Mouse (Mus musculus) liver, adult 2 months (tissue): ENCODE data around the gene Rpl11. TPM values are rescaled to one million over a fixed set of nuclear protein-coding genes. Genes with fewer than 3 reads are reported as not detected.
"Not testable (repeated sequence)": the region's sequence is repeated elsewhere in the genome, so short reads cannot be mapped to it uniquely, and the experiment has no call there.

ENCODE experiments used
- DNase-seq: peaks from one replicate; pipeline ENCODE4 v3.0.0-alpha.2; 2011; ENCODE audit warnings: low read depth, low spot score; ENCODE audit errors: extremely low read depth
- H3K27ac ChIP-seq: fragments of 200-500 bp; replicated peaks from 2 replicates; pipeline ENCODE4 v1.5.1; 2012; ENCODE audit warnings: low read depth, mild to moderate bottlenecking, control low read depth, inconsistent platforms, low read length; ENCODE audit not compliant: insufficient read depth
- H3K27me3 ChIP-seq: fragments of 200-500 bp; 2 replicates; pipeline ENCODE4 v1.6.1; 2012; ENCODE audit warnings: mild to moderate bottlenecking, moderate library complexity, low read length, inconsistent platforms; ENCODE audit not compliant: control insufficient read depth, insufficient read depth
- H3K36me3 ChIP-seq: fragments of 200-500 bp; 2 replicates; pipeline ENCODE4 v1.6.1; 2012; ENCODE audit warnings: low read length, inconsistent platforms; ENCODE audit not compliant: control insufficient read depth, insufficient read depth
- H3K4me1 ChIP-seq: fragments of 200-500 bp; 2 replicates; pipeline ENCODE4 v1.6.1; 2011; ENCODE audit warnings: low read length; ENCODE audit not compliant: control insufficient read depth, insufficient read depth
- H3K4me3 ChIP-seq: fragments of 200-500 bp; 2 replicates; pipeline ENCODE4 v1.5.1; 2011; ENCODE audit warnings: low read depth, mild to moderate bottlenecking, control low read depth, low read length, moderate library complexity; ENCODE audit not compliant: insufficient read depth
- H3K79me2 ChIP-seq: fragments of 200-500 bp; 2 replicates; pipeline ENCODE4 v1.6.1; 2012; ENCODE audit warnings: inconsistent platforms, mild to moderate bottlenecking, low read length, moderate library complexity; ENCODE audit not compliant: control insufficient read depth, insufficient read depth
- H3K9ac ChIP-seq: fragments of 200-500 bp; 2 replicates; pipeline ENCODE4 v1.6.1; 2012; ENCODE audit warnings: low read depth, mild to moderate bottlenecking, control low read depth, inconsistent platforms, low read length
- CTCF ChIP-seq: fragments of 200-500 bp; IDR thresholded peaks from 2 replicates; pipeline ENCODE4 v1.5.1; 2011; ENCODE audit warnings: low read depth, low read length, control low read depth
- POLR2A ChIP-seq: fragments of 200-500 bp; IDR thresholded peaks from 2 replicates; pipeline ENCODE4 v1.6.1; 2011; ENCODE audit warnings: low read length, control low read depth; ENCODE audit not compliant: insufficient read depth; ENCODE audit errors: extremely low read depth
- WGBS: fragments of 180-500 bp; shearing (Covaris S2); methylation state at CpG from one replicate; pipeline ENCODE4 v1.1.7; 2018; 5-methylcytosine and 5-hydroxymethylcytosine counted together
- polyA plus RNA-seq: library from polyadenylated mRNA; depleted of rRNA; stranded (reverse); fragments of >200 nt; gene quantifications from 2 replicates; pipeline ENCODE4 v1.2.3, GENCODE M21; 2012; rRNA removed
- total RNA-seq: library from RNA; depleted of rRNA; stranded (reverse); fragments of >200 nt; gene quantifications from 2 replicates; pipeline ENCODE4 v1.2.3, GENCODE M21; 2014; rRNA removed

The Rpl11 gene
- total and polyA plus RNA-seq, 2 experiments = 162 to 504 TPM

- Histone ChIP-seq H3K27ac (no peak overlapping the region), H3K9ac (no peak overlapping the region), H3K27me3 (no peaks in the 10 kb centered on the region), H3K4me3 (no peak overlapping the region), H3K36me3 (peaks cover 9% of the 10 kb centered on the region), H3K79me2 (peaks cover 4% of the 10 kb centered on the region; the same call in 1 of the 2 replicates), H3K4me1 (peaks cover 7% of the 10 kb centered on the region)
- WGBS = 78% methylated on average over 7 of the region's 7 CpGs
- TF ChIP-seq CTCF = no peak
- no peak for TF ChIP-seq POLR2A
- DNase-seq = no peak
Observed at GRCm38 (mm10) chr4:135981524-135982063, 71.6 kb downstream of the Rpl11 start.

- not testable (repeated sequence) for H3K27me3 ChIP-seq, H3K4me1 ChIP-seq, H3K4me3 ChIP-seq, DNase-seq, H3K27ac ChIP-seq, H3K79me2 ChIP-seq, H3K9ac ChIP-seq
- H3K36me3 ChIP-seq = peaks cover 18% of the 10 kb centered on the region
- WGBS = 89% methylated on average over 5 of the region's 5 CpGs
Observed at GRCm38 (mm10) chr4:135980223-135980622, 73.0 kb downstream of the Rpl11 start.

Other genes with a start within 250 kb of the Rpl11 start
- gene Srsf10, start 197.7 kb downstream of the Rpl11 start, total RNA-seq = 32.9 and 37.0 TPM in 2 replicates
- gene Srsf10, start 197.7 kb downstream of the Rpl11 start, polyA plus RNA-seq = 31.3 and 36.4 TPM in 2 replicates
- 37.3 and 56.5 TPM in 2 replicates for gene Pnrc2, start 179.6 kb downstream of the Rpl11 start, total RNA-seq
- gene Pnrc2, start 179.6 kb downstream of the Rpl11 start, polyA plus RNA-seq = 6.7 and 12.2 TPM in 2 replicates
- 3.0 and 3.9 TPM in 2 replicates for gene Cnr2, start 158.0 kb downstream of the Rpl11 start, total RNA-seq
- gene Cnr2, start 158.0 kb downstream of the Rpl11 start, polyA plus RNA-seq = 1.4 and 2.1 TPM in 2 replicates
- gene Fuca1, start 132.7 kb downstream of the Rpl11 start, total RNA-seq = 45.7 and 46.4 TPM in 2 replicates
- gene Fuca1, start 132.7 kb downstream of the Rpl11 start, polyA plus RNA-seq = 54.9 and 58.7 TPM in 2 replicates
- 179 and 187 TPM in 2 replicates for gene Hmgcl, start 107.0 kb downstream of the Rpl11 start, total RNA-seq
- 266 and 291 TPM in 2 replicates for gene Hmgcl, start 107.0 kb downstream of the Rpl11 start, polyA plus RNA-seq
- gene Gale, start 89.7 kb downstream of the Rpl11 start, total RNA-seq = 34.2 and 38.5 TPM in 2 replicates
- 32.0 and 33.6 TPM in 2 replicates for gene Gale, start 89.7 kb downstream of the Rpl11 start, polyA plus RNA-seq
- 21.8 and 25.9 TPM in 2 replicates for gene Lypla2, start 80.8 kb downstream of the Rpl11 start, total RNA-seq
- 113 and 116 TPM in 2 replicates for gene Lypla2, start 80.8 kb downstream of the Rpl11 start, polyA plus RNA-seq
- gene Pithd1, start 66.2 kb downstream of the Rpl11 start, total RNA-seq = 20.3 and 21.0 TPM in 2 replicates
- 28.8 and 41.0 TPM in 2 replicates for gene Pithd1, start 66.2 kb downstream of the Rpl11 start, polyA plus RNA-seq
- gene Eloa, start 31.7 kb downstream of the Rpl11 start, total RNA-seq = 16.1 and 16.7 TPM in 2 replicates
- 7.3 and 8.1 TPM in 2 replicates for gene Eloa, start 31.7 kb downstream of the Rpl11 start, polyA plus RNA-seq
- 33.2 and 47.4 TPM in 2 replicates for gene Id3, start 90.1 kb upstream of the Rpl11 start, total RNA-seq
- 181 and 274 TPM in 2 replicates for gene Id3, start 90.1 kb upstream of the Rpl11 start, polyA plus RNA-seq
- gene E2f2, start 119.0 kb upstream of the Rpl11 start, total RNA-seq = 0.40 and 0.46 TPM in 2 replicates
- gene E2f2, start 119.0 kb upstream of the Rpl11 start, polyA plus RNA-seq = 0.75 and 0.76 TPM in 2 replicates
- 3.3 and 5.6 TPM in 2 replicates for gene Asap3, start 152.9 kb upstream of the Rpl11 start, total RNA-seq
- 5.2 and 5.8 TPM in 2 replicates for gene Asap3, start 152.9 kb upstream of the Rpl11 start, polyA plus RNA-seq
- gene Tcea3, start 194.3 kb upstream of the Rpl11 start, total RNA-seq = 34.8 and 39.3 TPM in 2 replicates
- 20.1 and 28.9 TPM in 2 replicates for gene Tcea3, start 194.3 kb upstream of the Rpl11 start, polyA plus RNA-seq
- 2.6 TPM in 2 replicates for gene Zfp46, start 231.3 kb upstream of the Rpl11 start, total RNA-seq
- 2.9 and 3.1 TPM in 2 replicates for gene Zfp46, start 231.3 kb upstream of the Rpl11 start, polyA plus RNA-seq